Mouse (Mus musculus): ENCODE data around the gene Gtf2ird2.
A peak's percentile ranks its signal among the peaks of the same experiment; 100 is the strongest.

The Gtf2ird2 gene

GRCm38 (mm10) chr5:134183162-134183561, 657 bp upstream of the Gtf2ird2 start:
- no peak for DNase-seq

- no peak for DNase-seq
These were observed 2.2 kb downstream of the Gtf2ird2 start for GRCm38 (mm10) chr5:134186059-134186458.

DNA sequence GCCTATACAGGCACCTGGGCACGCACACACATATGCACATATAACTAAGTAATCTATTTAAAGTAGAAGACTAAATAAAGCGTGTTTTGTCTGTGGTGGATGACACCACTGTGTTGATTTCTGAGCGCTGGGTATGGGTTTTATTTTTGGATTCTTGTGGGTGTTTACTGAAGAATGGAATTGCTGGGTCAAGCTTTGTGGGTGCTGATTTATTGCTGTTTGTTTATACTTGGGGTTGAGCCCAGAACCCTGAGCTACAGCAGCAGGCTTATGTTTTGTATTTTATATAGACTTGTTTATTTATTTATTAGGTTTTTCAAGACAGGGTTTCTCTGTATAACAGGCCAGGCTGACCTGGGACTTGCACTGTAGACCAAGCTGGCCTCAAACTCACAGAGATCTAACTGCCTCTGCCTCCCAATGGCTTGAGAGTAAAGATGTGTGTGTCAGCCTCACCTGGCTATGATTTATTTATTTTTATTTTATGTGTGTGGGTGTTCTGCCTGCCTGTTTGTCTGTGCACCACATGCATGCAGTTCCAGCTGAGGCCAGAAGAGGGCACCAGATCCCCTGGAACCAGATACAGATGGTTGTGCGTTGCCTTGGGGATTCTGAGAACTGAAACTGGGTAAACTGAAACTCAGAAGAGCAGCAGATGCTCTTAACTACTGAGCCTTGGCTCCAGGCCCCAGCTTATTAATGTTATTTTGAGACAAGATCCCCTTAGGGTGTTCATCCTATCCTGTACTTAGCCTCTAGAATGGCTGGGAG, 3.3 kb downstream of the Gtf2ird2 start:
- peak; percentile 79 for DNase-seq

DNA sequence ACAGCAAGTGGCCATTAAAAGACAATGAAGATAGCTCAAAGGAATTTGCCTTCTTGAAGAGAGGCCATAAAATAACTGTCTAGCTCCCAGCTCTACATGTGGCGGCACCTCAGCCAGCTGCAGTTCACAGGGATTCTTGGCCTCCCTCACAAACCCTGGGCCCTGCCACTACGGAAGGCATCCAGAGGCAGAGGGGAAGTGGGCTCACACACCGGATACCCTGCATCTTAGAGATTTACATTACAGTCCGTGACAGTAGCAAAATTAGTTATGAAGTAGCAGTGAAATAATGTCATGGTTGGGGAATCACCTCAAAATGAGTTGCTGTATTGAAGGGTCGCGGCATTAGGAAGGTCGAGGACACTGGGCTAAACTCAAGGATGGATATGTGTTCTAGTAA, 4.8 kb downstream of the Gtf2ird2 start:
- peak; percentile 39 for DNase-seq

- DNase-seq: no peak
These were observed 9.8 kb downstream of the Gtf2ird2 start for GRCm38 (mm10) chr5:134193664-134194063.

DNA sequence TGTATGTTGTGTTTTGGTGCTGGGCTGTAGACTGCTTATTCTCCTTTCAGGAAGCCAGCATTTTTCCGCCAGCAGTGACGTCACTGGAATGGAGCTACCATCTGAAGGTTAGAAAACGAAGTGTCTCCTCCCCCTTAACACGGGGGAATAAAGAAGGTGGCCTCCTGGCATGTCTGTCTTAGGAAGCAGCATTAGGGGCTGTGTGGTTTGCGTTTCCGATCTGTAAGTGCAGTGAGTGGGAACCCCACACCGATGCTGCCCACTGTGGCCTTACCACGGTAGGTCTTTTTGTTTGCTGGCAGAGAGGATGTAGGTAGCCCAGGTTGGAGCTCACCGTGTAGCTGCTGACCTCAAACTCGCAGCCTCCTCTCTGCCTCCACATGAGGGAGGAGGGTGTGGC, 22.9 kb downstream of the Gtf2ird2 start:
- DNase-seq: no peak

DNA sequence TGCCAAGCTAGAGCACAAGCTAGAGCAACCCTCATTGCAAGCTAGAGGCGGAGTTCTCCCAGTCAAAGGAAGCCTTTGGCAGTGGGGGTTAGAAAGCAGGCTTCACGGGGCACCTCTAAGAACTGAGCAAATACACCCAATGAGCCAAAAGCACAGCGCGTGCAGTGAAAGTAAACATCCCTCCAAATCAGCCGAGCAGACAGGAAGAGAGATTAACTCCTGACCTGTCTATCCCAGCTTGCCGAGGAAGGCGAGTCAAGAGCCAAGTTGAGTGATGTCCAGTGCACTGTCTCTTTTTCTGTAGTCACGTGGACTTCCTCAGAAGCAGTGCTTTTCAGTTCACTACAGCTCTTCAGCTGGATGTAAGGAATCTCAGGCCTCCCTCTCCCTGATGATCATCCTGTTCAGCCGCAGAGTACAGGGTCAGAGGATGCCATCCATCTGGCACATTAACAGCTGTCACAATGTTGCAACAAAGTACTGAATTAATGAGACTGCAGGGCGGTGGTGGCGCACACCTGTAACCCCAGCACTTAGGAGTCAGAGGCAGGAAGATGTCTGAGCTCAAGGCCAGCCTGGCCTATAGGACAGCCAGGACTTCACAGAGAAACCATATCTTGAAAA, 26.2 kb downstream of the Gtf2ird2 start:
- DNase-seq: no peak

DNA sequence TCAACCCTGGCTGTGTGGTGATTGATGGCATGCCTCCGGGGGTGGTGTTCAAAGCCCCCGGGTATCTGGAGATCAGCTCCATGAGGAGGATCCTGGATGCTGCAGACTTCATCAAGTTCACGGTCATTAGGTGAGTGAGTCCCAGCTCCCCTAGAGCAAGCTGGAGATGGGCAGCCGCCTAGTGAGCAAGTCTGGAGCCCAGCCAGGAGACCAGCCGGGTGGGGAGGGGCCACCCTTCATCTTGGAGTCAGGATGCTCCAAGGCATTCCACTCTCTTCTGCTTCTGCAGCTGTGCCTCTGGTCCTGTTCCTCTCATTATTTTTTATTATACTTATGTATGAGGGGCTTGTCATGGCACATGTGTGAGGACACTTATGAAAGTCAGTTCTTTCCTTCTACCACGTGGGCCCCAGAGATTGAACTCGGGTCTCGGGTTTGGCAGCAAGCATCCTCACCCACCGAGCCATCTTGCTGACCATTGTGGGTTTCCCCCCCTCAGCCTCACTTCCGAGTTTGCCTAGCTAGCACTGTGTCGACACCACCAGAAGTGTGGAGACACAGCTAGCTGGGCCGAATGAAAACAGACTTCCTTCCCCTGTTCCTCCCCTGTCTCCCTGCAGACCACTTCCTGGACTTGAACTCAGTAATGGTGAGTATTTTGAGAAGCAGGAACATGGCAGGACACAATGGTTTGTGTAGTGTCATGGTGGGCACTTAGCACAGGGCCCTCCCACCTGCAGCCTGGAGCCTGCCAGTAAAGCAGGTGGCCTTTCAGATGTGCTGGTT, 30.4 kb downstream of the Gtf2ird2 start:
- no peak for DNase-seq

DNA sequence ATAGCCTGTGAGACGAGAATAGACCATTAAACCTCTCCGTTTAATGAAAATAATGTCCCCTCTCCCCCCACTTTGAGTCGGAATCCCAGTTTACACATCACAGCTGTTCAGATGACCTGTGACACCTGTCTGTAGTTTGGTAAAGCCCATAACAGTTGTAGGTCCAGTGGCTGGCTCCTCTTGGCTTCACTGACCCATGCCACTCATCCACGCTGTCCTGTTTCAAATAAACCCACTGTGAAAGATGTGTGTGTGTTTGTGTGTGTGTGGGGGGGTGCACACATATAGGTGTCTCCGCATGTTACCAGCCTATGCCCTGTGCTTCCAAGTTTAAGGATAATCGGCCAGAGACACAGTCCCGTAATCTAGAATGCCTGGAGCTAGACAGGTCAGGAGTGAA, 34.1 kb downstream of the Gtf2ird2 start:
- DNase-seq: no peak

- no peak for DNase-seq
These were observed 37.5 kb downstream of the Gtf2ird2 start for GRCm38 (mm10) chr5:134221278-134221677.

GRCm38 (mm10) chr5:134221708-134222150, 37.9 kb downstream of the Gtf2ird2 start:
- DNase-seq: no peak

DNA sequence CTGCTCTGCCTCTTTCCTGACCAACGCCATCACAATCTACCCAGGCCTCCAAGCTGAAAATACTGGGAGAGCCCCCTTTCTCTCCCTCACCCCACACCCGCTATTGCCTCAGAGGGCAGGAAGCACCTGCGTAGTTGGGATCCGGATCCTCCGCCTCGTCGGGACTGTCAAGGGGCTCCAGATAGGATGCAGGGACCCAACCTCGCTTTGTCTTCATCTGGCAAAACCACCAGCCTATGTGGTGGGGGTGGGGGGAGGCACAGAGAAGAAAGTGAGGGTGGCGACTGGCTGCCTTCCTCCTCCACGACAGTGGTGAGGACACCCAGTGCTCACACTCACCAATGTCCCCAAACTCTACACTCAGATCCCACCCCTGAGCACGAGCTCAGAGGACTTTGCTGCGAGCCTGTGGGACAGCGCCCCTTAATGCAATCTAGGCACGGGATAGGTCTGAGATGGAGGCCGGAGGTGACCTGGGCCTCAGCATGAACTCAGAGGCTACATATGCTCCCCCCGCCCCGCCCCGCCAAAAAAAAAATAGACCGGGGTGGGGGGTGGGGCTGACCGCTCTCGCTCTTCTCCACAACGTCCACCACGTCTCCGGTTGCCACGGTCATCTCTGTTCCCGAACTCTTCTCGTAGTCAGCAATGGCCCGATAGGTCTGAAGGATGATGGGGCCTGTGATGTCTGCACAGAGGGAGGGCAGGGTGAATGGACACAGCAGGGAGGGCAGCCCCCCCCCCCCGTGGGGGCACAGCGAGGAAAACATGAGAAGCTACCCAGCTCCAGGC, 41.5 kb downstream of the Gtf2ird2 start:
- DNase-seq: peak; percentile 40

- DNase-seq: no peak
These were observed 43.1 kb downstream of the Gtf2ird2 start for GRCm38 (mm10) chr5:134226946-134227345.

- peak; percentile 69 for DNase-seq
These were observed 43.9 kb downstream of the Gtf2ird2 start for GRCm38 (mm10) chr5:134227574-134228248.

DNA sequence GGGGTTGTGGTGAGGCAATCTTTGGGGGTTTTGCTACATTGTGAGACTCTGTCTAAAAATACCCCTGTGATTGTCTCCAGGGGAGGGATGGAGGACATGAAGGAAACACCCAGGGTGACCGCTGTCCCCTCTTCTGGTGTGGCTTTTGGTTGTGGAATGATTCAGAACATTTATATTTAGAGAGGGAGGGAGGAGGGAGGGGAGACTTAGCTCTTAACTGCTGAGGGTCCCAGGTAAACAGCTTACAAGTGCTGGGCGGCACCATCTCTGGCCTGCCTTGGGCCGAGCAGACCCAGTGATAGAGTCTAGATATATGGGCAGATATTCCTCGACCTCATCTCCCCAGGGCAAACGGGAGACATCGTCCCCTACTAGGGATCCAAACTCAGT, 44.4 kb downstream of the Gtf2ird2 start:
- no peak for DNase-seq

GRCm38 (mm10) chr5:134229391-134229790, 45.6 kb downstream of the Gtf2ird2 start, which contains the start of gene Ncf1:
Gene Ncf1 (minus strand): TSS chr5:134229625.
- no peak for DNase-seq

DNA sequence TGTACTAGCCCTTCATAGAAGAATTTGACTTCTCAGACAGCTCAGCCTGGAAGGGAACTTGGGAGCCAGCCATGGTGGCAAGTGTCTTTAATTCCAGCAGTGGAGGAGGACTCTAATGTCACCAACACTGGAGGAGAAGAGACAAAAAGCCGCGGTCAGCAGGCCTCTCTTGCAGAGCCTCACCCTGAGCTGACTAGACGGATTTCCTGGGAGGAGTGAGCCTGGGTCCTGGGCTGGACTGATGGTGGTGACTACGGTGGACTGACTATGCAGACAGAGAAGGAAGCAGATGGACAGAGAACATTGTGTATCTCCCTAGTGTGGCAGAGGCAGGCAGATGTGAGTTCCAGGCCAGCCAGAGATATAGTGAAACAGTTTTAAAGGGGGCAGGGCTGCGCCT, 47.6 kb downstream of the Gtf2ird2 start:
- no peak for DNase-seq

DNA sequence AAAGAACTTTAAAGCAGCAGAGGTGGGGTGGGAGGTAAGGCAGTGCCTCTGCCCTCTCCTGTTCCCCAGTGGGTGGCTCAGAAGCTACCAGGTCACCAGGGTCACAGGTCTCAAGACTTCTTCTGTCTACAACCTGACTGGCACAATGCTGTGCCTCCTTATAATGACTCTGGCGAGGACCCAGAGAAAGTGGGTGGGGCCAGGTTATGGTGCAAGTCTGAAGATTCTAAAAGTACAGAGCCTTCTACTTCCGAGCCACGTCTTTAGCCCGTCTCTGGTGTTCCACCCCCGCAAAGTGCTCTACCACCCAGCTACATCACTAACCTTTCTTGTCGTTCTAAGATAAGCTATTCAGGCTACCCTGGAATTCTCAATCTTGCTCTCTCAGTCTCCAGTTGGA, 48.3 kb downstream of the Gtf2ird2 start:
- DNase-seq: peak; percentile 50

- DNase-seq: peak; percentile 47
These were observed 48.7 kb downstream of the Gtf2ird2 start for GRCm38 (mm10) chr5:134232568-134232967.

DNA sequence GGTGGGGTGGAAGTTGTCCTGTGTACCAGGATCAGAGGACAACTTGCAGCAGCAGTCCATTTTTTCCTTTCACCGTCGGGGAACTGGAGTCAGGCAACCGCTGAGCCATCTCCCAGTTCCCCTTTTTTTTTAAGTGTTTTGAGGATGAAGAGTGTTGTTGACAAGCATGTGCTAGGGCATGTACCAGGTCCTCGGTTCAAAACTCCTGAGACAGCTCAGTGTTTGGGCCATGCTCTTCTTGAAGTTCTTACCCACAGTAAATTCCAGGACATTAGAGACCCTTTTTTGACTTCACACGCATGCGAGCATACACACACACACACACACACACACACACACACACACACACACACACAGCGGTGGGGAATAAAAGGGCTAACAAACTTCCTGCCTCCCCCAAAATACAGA, 49.4 kb downstream of the Gtf2ird2 start:
- peak; percentile 63 for DNase-seq

DNA sequence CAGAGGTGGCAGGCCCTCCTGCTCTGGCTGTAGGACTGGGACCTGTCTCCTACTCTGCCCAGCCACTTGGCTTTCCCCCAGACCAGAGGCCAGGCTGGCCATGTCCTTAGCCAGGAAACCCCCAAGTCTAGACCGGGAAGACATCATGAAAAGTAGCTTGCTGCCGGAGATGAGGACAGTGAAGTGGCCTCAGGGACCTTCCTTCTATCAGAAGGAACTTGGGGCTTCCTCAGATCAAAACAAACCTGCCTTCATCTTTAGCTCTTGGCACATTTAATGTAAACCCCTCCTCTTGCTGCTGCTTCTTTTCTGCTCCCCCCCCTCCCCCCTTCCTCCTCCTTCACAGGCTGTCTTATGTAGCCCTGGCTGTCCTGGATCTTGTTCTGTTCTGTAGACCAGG, 50.4 kb downstream of the Gtf2ird2 start:
- DNase-seq: peak; percentile 43

DNA sequence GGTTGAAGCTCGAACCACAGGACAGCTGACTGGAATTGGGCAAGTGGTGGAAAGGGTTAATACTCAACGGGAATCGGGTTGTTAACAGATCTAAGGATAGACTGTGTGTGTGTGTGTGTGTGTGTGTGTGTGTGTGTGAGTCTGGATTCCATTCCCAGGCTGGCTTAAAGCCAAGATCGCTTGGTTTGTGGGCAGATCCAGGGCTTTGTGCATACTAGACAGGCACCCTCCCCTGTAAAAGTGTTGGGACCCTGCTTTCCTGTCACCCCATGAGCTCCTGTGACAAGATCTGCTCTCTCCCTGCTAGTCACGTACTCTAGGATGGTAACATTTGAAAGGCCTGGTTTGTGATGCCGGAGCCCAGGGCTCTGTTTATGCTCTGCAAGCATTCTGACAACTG, 51.3 kb downstream of the Gtf2ird2 start:
- no peak for DNase-seq
